Mouse (Mus musculus) thymus, adult 2 months (tissue): ENCODE measurements at regions not wholly inside any gene's neighbourhood (a gene's known extent, or its start where the extent isn't known, plus 50 kb on each side); places are given as distances from the start of the nearest gene placed in this dataset.

Experiments used
- CTCF ChIP-seq: fragments of 200-500 bp; IDR thresholded peaks from 2 replicates; pipeline ENCODE4 v1.5.1; 2012; ENCODE audit warnings: mild to moderate bottlenecking, control low read depth, low read length, moderate library complexity, borderline replicate concordance; ENCODE audit not compliant: control insufficient read depth, poor library complexity, insufficient read depth; ENCODE audit errors: extremely low read depth
- POLR2A ChIP-seq: fragments of 200-500 bp; IDR thresholded peaks from 2 replicates; pipeline ENCODE4 v1.6.1; 2012; ENCODE audit warnings: mild to moderate bottlenecking, low read length, control low read depth, moderate library complexity; ENCODE audit not compliant: control insufficient read depth, poor library complexity, insufficient read depth; ENCODE audit errors: extremely low read depth

- TF ChIP-seq CTCF: no peak
- no peak for TF ChIP-seq POLR2A
Observed at GRCm38 (mm10) chr3:40058281-40058680, 472.8 kb upstream of the Intu start.
